Mouse (Mus musculus) testis, adult 2 months (tissue): ENCODE results near the gene S100a16.

Experiments
- CTCF ChIP-seq: fragments of 200-500 bp; IDR thresholded peaks from 2 replicates; pipeline ENCODE4 v1.5.1; 2012; ENCODE audit warnings: low read depth, mild to moderate bottlenecking, inconsistent platforms, low read length, moderate library complexity; ENCODE audit not compliant: control insufficient read depth, insufficient read depth, insufficient replicate concordance
- POLR2A ChIP-seq: fragments of 200-500 bp; IDR thresholded peaks from 2 replicates; pipeline ENCODE4 v1.6.1; 2012; ENCODE audit warnings: low read depth, mild to moderate bottlenecking, inconsistent platforms, low read length, moderate library complexity; ENCODE audit not compliant: control insufficient read depth

- TF ChIP-seq POLR2A (no peak), CTCF (no peak)
Observed at GRCm38 (mm10) chr3:90506362-90506761, 30.7 kb upstream of the S100a16 start.
